Mouse (Mus musculus): ENCODE data around the gene Zmynd8. TPM values are rescaled to one million over a fixed set of nuclear protein-coding genes. Genes with fewer than 3 reads are reported as not detected.

Zmynd8 gene
- 39.1 and 40.7 TPM in 2 replicates for polyA plus RNA-seq (2015; fragmentation: Nextera tagmentation; extraction: Ambion mirVana)

DNA sequence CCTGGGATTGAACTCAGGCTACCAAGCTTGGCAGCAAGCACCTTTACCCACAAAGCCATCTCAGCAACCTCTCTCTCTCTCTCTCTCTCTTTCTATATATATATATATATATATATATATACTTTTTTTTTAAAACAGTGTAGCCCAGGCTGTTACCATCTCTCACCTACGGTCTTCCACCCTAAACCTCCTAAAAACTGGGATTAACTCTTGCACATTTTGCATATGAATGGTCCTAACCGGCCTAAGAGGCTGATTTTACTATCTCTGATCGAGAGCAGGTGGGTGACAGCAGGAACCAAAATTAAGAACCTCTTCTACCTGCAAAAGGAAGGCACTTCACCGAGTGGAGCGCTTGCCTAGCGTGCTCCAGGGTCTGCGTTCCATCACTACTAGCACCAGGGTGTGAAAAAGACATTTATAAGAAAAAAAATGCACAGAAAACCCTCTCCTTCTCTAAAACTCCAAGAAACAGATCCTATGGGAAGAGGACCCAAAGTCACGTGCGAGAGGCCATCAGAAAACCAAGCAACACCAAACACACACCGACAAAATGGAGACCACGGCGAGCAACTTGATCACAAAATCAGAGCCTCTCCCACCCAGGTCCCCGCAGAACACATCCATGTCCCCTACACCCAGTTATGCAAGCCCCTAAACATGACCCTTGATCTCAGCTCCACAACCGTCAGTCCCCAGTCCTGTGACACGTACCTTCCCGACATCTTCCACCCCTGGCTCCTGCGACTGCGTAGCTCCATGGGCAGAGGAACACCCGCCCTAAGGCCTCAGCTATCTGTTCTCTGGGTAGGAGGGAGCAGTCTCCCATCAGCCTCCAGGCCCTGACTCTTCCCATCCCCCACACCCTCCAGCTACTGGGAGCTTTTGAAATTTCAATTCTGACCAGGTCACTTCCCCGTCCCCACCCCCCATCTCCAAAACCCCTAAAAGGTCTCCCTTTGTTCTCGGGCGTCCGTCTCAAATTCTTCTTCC is at the start of gene Zmynd8:
Zmynd8 (minus strand) TSS at position 815 of the 993 bp plus-strand sequence.
- Histone ChIP-seq H3K9ac (no peak within 1 kb of the TSS), H3K4me1 (replicated peaks) (peaks cover 33% of the 10 kb centered on the region), H3K4me2 (peak within 1 kb of the TSS; percentile 31; the same call in 1 of the 2 replicates), H3K4me3 (no peak within 1 kb of the TSS), H3K27me3 (no peaks in the 10 kb centered on the region), H3K9me3 (replicated peaks) (no peaks in the 10 kb centered on the region), H3K27ac (peak within 1 kb of the TSS; percentile 69), H3K36me3 (no peaks in the 10 kb centered on the region)
- ATAC-seq (replicated peaks; ENCODE audit: insufficient number of reproducible peaks, insufficient read depth, low FRiP score, low read depth) = no peak
- WGBS = 54% methylated on average over 23 of the region's 23 CpGs

- no peak overlapping the region for H3K4me3 ChIP-seq
- no peaks in the 10 kb centered on the region for H3K27me3 ChIP-seq
- H3K27ac ChIP-seq = no peak overlapping the region
- 54% methylated on average over 1 of the region's 1 CpGs for WGBS
- ATAC-seq (replicated peaks; ENCODE audit: insufficient number of reproducible peaks, insufficient read depth, low FRiP score, low read depth) = no peak
- no peak overlapping the region for H3K4me2 ChIP-seq
- no peak overlapping the region for H3K9ac ChIP-seq
- no peaks in the 10 kb centered on the region for H3K9me3 ChIP-seq (replicated peaks)
- H3K36me3 ChIP-seq = no peaks in the 10 kb centered on the region
- peaks cover 22% of the 10 kb centered on the region for H3K4me1 ChIP-seq (replicated peaks)
These were observed 49.2 kb upstream of the Zmynd8 start for GRCm38 (mm10) chr2:165948007-165948406.

DNA sequence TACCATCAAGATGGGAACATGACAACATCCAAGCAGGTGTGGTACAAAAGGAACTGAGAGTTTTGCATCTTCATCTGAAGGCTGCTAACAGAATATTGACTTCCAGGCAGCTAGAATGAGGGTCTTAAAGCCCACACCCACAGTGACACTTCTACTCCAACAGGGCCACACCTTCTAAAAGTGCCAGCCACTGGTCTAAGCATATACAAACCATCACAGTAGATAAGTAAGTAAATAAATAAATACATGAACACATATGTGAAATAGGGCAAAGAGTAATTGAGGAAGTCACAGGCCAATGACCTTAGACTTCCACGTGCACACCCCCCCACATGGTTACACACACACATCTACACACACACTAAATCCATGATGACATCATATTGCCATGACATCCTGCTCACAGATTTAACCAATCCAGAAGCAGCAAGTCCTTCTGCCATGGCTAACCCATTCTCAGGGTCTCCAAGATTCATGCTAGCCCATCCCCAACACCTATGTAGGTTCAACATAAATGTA is 47.3 kb upstream of the Zmynd8 start:
- WGBS = 83% methylated on average over 1 of the region's 1 CpGs
- no peak overlapping the region for H3K27ac ChIP-seq
- H3K9me3 ChIP-seq (replicated peaks) = no peaks in the 10 kb centered on the region
- no peak for ATAC-seq (replicated peaks; ENCODE audit: insufficient number of reproducible peaks, insufficient read depth, low FRiP score, low read depth)
- H3K36me3 ChIP-seq = no peaks in the 10 kb centered on the region
- no peak overlapping the region for H3K9ac ChIP-seq
- H3K4me2 ChIP-seq = no peak overlapping the region
- no peaks in the 10 kb centered on the region for H3K27me3 ChIP-seq
- H3K4me1 ChIP-seq (replicated peaks) = peaks cover 13% of the 10 kb centered on the region
- no peak overlapping the region for H3K4me3 ChIP-seq

GRCm38 (mm10) chr2:165944576-165945351 is 45.9 kb upstream of the Zmynd8 start:
- Histone ChIP-seq H3K27me3 (no peaks in the 10 kb centered on the region), H3K4me3 (no peak overlapping the region), H3K9me3 (replicated peaks) (no peaks in the 10 kb centered on the region), H3K4me2 (no peak overlapping the region), H3K27ac (0 out of 2 replicates have a peak overlapping the region, but pooled peaks have one; percentile 31), H3K9ac (no peak overlapping the region), H3K4me1 (replicated peaks) (peaks cover 12% of the 10 kb centered on the region), H3K36me3 (no peaks in the 10 kb centered on the region)
- ATAC-seq (replicated peaks; ENCODE audit: insufficient number of reproducible peaks, insufficient read depth, low FRiP score, low read depth) = peak; percentile 61; the same call in 1 of the 2 replicates
- WGBS = 67% methylated on average over 11 of the region's 11 CpGs

DNA sequence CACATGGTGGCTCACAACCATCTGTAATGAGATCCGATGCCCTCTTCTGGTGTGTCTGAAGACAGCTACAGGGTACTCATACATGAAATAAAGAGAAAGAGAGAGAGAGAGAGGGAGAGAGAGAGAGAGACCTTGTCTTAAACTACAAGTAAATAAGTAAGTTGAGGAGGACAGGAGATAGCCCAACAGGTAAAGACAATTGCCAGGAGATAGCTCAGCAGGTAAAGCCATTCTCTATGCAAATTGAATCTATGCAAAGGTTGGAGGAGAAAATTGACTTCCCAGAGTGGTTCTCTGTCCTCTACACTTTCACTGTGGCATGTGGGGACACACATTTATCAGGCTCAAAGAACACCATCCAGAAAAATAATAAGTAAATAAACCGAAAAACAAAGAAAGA is 44.3 kb upstream of the Zmynd8 start:
- WGBS = 85% methylated on average over 2 of the region's 2 CpGs
- no peaks in the 10 kb centered on the region for H3K9me3 ChIP-seq (replicated peaks)
- peaks cover 9% of the 10 kb centered on the region for H3K4me1 ChIP-seq (replicated peaks)
- no peaks in the 10 kb centered on the region for H3K27me3 ChIP-seq
- no peak overlapping the region for H3K4me2 ChIP-seq
- H3K36me3 ChIP-seq = no peaks in the 10 kb centered on the region
- H3K4me3 ChIP-seq = no peak overlapping the region
- no peak for ATAC-seq (replicated peaks; ENCODE audit: insufficient number of reproducible peaks, insufficient read depth, low FRiP score, low read depth)
- no peak overlapping the region for H3K27ac ChIP-seq
- H3K9ac ChIP-seq = no peak overlapping the region

- Histone ChIP-seq H3K9me3 (replicated peaks) (no peaks in the 10 kb centered on the region), H3K36me3 (no peaks in the 10 kb centered on the region), H3K27me3 (no peaks in the 10 kb centered on the region), H3K4me1 (replicated peaks) (peaks cover 7% of the 10 kb centered on the region), H3K4me2 (no peak overlapping the region), H3K9ac (no peak overlapping the region), H3K27ac (no peak overlapping the region), H3K4me3 (no peak overlapping the region)
- 32% methylated on average over 12 of the region's 12 CpGs for WGBS
- no peak for ATAC-seq (replicated peaks; ENCODE audit: insufficient number of reproducible peaks, insufficient read depth, low FRiP score, low read depth)
These were observed 37.3 kb upstream of the Zmynd8 start for GRCm38 (mm10) chr2:165936106-165936505.

- no peaks in the 10 kb centered on the region for H3K4me1 ChIP-seq (replicated peaks)
- no peak overlapping the region for H3K4me2 ChIP-seq
- 94% methylated on average over 16 of the region's 16 CpGs for WGBS
- H3K9ac ChIP-seq = no peak overlapping the region
- no peaks in the 10 kb centered on the region for H3K36me3 ChIP-seq
- H3K4me3 ChIP-seq = no peak overlapping the region
- no peak for ATAC-seq (replicated peaks; ENCODE audit: insufficient number of reproducible peaks, insufficient read depth, low FRiP score, low read depth)
- H3K9me3 ChIP-seq (replicated peaks) = no peaks in the 10 kb centered on the region
- no peak overlapping the region for H3K27ac ChIP-seq
- H3K27me3 ChIP-seq = no peaks in the 10 kb centered on the region
These were observed 28.9 kb upstream of the Zmynd8 start for GRCm38 (mm10) chr2:165927705-165928104.

GRCm38 (mm10) chr2:165926191-165926590 is 27.4 kb upstream of the Zmynd8 start:
- Histone ChIP-seq H3K4me1 (replicated peaks) (0 out of 2 replicates have a peak, but pooled peaks cover 4% of the 10 kb centered on the region), H3K9ac (no peak overlapping the region), H3K27ac (no peak overlapping the region), H3K4me2 (no peak overlapping the region), H3K9me3 (replicated peaks) (no peaks in the 10 kb centered on the region), H3K36me3 (no peaks in the 10 kb centered on the region), H3K4me3 (no peak overlapping the region), H3K27me3 (no peaks in the 10 kb centered on the region)
- no peak for ATAC-seq (replicated peaks; ENCODE audit: insufficient number of reproducible peaks, insufficient read depth, low FRiP score, low read depth)
- WGBS = 95% methylated on average over 5 of the region's 5 CpGs

DNA sequence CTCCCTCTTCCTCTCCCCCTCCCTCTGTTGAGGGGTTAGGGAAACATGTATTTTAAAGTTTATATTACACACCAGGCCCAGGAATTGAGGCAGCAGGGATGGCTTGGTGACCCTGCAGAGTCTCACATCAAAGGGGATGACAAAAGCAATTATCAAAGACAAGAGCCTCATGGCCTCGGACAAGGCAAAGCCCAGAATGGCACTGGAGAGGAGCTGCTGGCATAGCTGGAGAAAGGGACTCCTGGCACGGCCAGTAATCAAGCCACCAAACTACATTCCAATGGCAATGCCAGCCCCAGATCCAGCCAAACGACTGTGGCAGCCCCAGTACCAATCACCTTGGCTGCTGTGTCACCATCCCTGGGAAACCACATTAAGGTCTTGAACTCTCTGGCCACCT is 26.3 kb upstream of the Zmynd8 start:
- no peak overlapping the region for H3K4me2 ChIP-seq
- WGBS = 35% methylated on average over 3 of the region's 3 CpGs
- no peak overlapping the region for H3K9ac ChIP-seq
- H3K36me3 ChIP-seq = no peaks in the 10 kb centered on the region
- no peaks in the 10 kb centered on the region for H3K9me3 ChIP-seq (replicated peaks)
- H3K27ac ChIP-seq = no peak overlapping the region
- H3K4me1 ChIP-seq (replicated peaks) = 0 out of 2 replicates have a peak, but pooled peaks cover 4% of the 10 kb centered on the region
- H3K27me3 ChIP-seq = no peaks in the 10 kb centered on the region
- H3K4me3 ChIP-seq = no peak overlapping the region
- no peak for ATAC-seq (replicated peaks; ENCODE audit: insufficient number of reproducible peaks, insufficient read depth, low FRiP score, low read depth)

DNA sequence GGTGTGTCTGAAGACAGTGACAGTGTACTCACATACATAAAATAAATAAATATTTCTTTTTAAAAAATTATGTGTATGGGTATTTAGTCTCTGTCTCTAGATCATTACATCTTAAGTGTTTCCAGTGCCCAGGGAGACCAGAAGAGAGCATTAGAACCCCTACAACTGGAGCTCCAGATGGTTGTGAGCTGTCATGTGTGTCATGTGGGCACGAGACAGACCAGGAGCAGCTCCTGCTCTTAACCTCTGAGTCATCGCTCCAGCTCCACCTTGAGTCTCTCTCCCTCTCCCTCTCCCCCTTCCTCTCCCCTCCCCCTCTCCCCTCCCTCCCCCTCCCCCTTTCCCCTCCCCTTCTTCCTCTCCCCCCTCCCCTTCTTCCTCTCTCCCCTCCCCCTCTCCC is 25.9 kb upstream of the Zmynd8 start:
- Histone ChIP-seq H3K9me3 (replicated peaks) (no peaks in the 10 kb centered on the region), H3K4me1 (replicated peaks) (0 out of 2 replicates have a peak, but pooled peaks cover 4% of the 10 kb centered on the region), H3K27ac (no peak overlapping the region), H3K36me3 (no peaks in the 10 kb centered on the region), H3K9ac (no peak overlapping the region), H3K27me3 (no peaks in the 10 kb centered on the region), H3K4me2 (no peak overlapping the region), H3K4me3 (no peak overlapping the region)
- WGBS = 35% methylated on average over 2 of the region's 2 CpGs
- ATAC-seq (replicated peaks; ENCODE audit: insufficient number of reproducible peaks, insufficient read depth, low FRiP score, low read depth) = no peak

GRCm38 (mm10) chr2:165923715-165924114 is 24.9 kb upstream of the Zmynd8 start:
- Histone ChIP-seq H3K9ac (no peak overlapping the region), H3K27me3 (no peaks in the 10 kb centered on the region), H3K9me3 (replicated peaks) (no peaks in the 10 kb centered on the region), H3K4me1 (replicated peaks) (0 out of 2 replicates have a peak, but pooled peaks cover 4% of the 10 kb centered on the region), H3K4me2 (no peak overlapping the region), H3K27ac (no peak overlapping the region), H3K36me3 (no peaks in the 10 kb centered on the region), H3K4me3 (no peak overlapping the region)
- 84% methylated on average over 8 of the region's 8 CpGs for WGBS
- ATAC-seq (replicated peaks; ENCODE audit: insufficient number of reproducible peaks, insufficient read depth, low FRiP score, low read depth) = no peak

Data from heart, embryonic 15.5 days (tissue).